Mouse (Mus musculus) heart, postnatal 0 days (tissue): ENCODE data around the gene Uhrf2. TPM values are rescaled to one million over a fixed set of nuclear protein-coding genes. Genes with fewer than 3 reads are reported as not detected.

Experiments used
- ATAC-seq: fragments of 200-750 bp; cut with Nextera tagmentation; 2 replicates; pipeline ENCODE4 v1.8.0; 2017; ENCODE audit warnings: low read depth, moderate number of reproducible peaks, moderate library complexity; ENCODE audit not compliant: insufficient read depth
- DNase-seq: peaks from one replicate; pipeline ENCODE4 v3.0.0-alpha.2; 2016; ENCODE audit warnings: low spot score
- H3K27ac ChIP-seq: fragments of 300-500 bp; sonication (generic); 2 replicates; pipeline ENCODE4 v1.5.1; 2014; ENCODE audit warnings: low read depth, mild to moderate bottlenecking
- H3K27me3 ChIP-seq: fragments of 300-500 bp; sonication (generic); 2 replicates; pipeline ENCODE4 v1.6.1; 2014; ENCODE audit warnings: low read length, mixed read lengths; ENCODE audit not compliant: control insufficient read depth, insufficient read depth
- H3K36me3 ChIP-seq: fragments of 300-500 bp; sonication (generic); replicated peaks from 2 replicates; pipeline ENCODE4 v1.6.1; 2014; ENCODE audit warnings: low read length, mixed read lengths; ENCODE audit not compliant: control insufficient read depth, insufficient read depth
- H3K4me1 ChIP-seq: fragments of 300-500 bp; sonication (generic); 2 replicates; pipeline ENCODE4 v1.6.1; 2014; ENCODE audit warnings: antibody characterized with exemption; ENCODE audit not compliant: control insufficient read depth, insufficient read depth
- H3K4me2 ChIP-seq: fragments of 300-500 bp; sonication (generic); 2 replicates; pipeline ENCODE4 v1.6.1; 2014; ENCODE audit warnings: low read depth, mild to moderate bottlenecking, low read length, moderate library complexity
- H3K4me3 ChIP-seq: fragments of 300-500 bp; sonication (generic); 2 replicates; pipeline ENCODE4 v1.5.1; 2014; ENCODE audit warnings: low read depth, low read length
- H3K9ac ChIP-seq: fragments of 300-500 bp; sonication (generic); replicated peaks from 2 replicates; pipeline ENCODE4 v1.6.1; 2014; ENCODE audit warnings: low read depth, low read length, mixed read lengths
- H3K9me3 ChIP-seq: fragments of 300-500 bp; sonication (generic); replicated peaks from 2 replicates; pipeline ENCODE4 v1.6.1; 2016; ENCODE audit warnings: low read length; ENCODE audit not compliant: control insufficient read depth
- CTCF ChIP-seq: IDR thresholded peaks from 2 replicates; pipeline ENCODE4 v1.5.1; 2016; ENCODE audit warnings: antibody characterized with exemption, control low read depth, low read depth
- EP300 ChIP-seq: IDR thresholded peaks from 2 replicates; pipeline ENCODE4 v1.6.1; 2016; ENCODE audit warnings: antibody characterized with exemption, low read depth
- WGBS: fragments of 180-500 bp; shearing (Covaris S2); extraction: QIAGEN DNeasy Blood & Tissue Kit; methylation state at CpG from one replicate; pipeline ENCODE4 v1.1.7; 2014; 5-methylcytosine and 5-hydroxymethylcytosine counted together
- polyA plus RNA-seq: library from polyadenylated mRNA; unstranded; fragments of >200 nt; fragmentation: Nextera tagmentation; extraction: Ambion mirVana; gene quantifications from 2 replicates; pipeline ENCODE4 v1.2.1, GENCODE M21; 2015
- total RNA-seq: library from RNA; depleted of rRNA; stranded (reverse); fragments of >200 nt; gene quantifications from 2 replicates; pipeline ENCODE4 v1.2.3, GENCODE M21; 2014; ENCODE audit warnings: low replicate concordance

The Uhrf2 gene
- total and polyA plus RNA-seq, 2 experiments from 2014 or later, result 19.6 to 68.6 TPM

- no peak overlapping the region for H3K4me3 ChIP-seq
- TF ChIP-seq CTCF, result no peak
- H3K9me3 ChIP-seq, result no peaks in the 10 kb centered on the region
- ATAC-seq (no peak), DNase-seq (no peak)
- H3K27me3 ChIP-seq, result no peaks in the 10 kb centered on the region
- no peak overlapping the region for H3K27ac ChIP-seq
- WGBS, result 77% methylated on average over 6 of the region's 6 CpGs
- H3K4me1 ChIP-seq, result no peaks in the 10 kb centered on the region
- no peaks in the 10 kb centered on the region for H3K36me3 ChIP-seq
- no peak overlapping the region for H3K9ac ChIP-seq
- H3K4me2 ChIP-seq, result no peak overlapping the region
Observed at GRCm38 (mm10) chr19:30001550-30001949, 28.8 kb upstream of the Uhrf2 start.

GRCm38 (mm10) chr19:30003621-30004020, 26.7 kb upstream of the Uhrf2 start, which contains the start of gene Trpd52l3:
Trpd52l3 (plus strand) TSS chr19:30003790.
- no peak for ATAC-seq
- DNase-seq, result no peak
- 85% methylated on average over 9 of the region's 9 CpGs for WGBS

GRCm38 (mm10) chr19:30006371-30006770, 23.9 kb upstream of the Uhrf2 start:
- no peak for DNase-seq
- Histone ChIP-seq H3K36me3 (no peaks in the 10 kb centered on the region), H3K9ac (no peak overlapping the region), H3K27me3 (no peaks in the 10 kb centered on the region), H3K4me2 (no peak overlapping the region), H3K4me1 (peaks cover 6% of the 10 kb centered on the region; the same call in 1 of the 2 replicates), H3K4me3 (no peak overlapping the region), H3K27ac (no peak overlapping the region), H3K9me3 (no peaks in the 10 kb centered on the region)
- WGBS, result 63% methylated on average over 3 of the region's 3 CpGs
- no peak for ATAC-seq
- TF ChIP-seq EP300 (no peak), CTCF (no peak)

More at GRCm38 (mm10) chr19:30003621-30004020, 26.7 kb upstream of the Uhrf2 start, which contains the start of gene Trpd52l3:
- TF ChIP-seq EP300 (no peak), CTCF (no peak)
- no peak within 1 kb of the TSS for H3K4me3 ChIP-seq
- H3K4me1 ChIP-seq, result no peaks in the 10 kb centered on the region
- no peak within 1 kb of the TSS for H3K9ac ChIP-seq
- H3K4me2 ChIP-seq, result no peak within 1 kb of the TSS
- H3K9me3 ChIP-seq, result no peaks in the 10 kb centered on the region
- no peak within 1 kb of the TSS for H3K27ac ChIP-seq
- H3K27me3 ChIP-seq, result no peaks in the 10 kb centered on the region
- H3K36me3 ChIP-seq, result no peaks in the 10 kb centered on the region

- TF ChIP-seq EP300, result no peak
- TF ChIP-seq CTCF, result no peak
- ATAC-seq (no peak), DNase-seq (no peak)
- H3K4me3 ChIP-seq, result 0 out of 2 replicates have a peak overlapping the region, but pooled peaks have one; percentile 0
- H3K4me1 ChIP-seq, result peaks cover 6% of the 10 kb centered on the region; the same call in 1 of the 2 replicates
- H3K9ac ChIP-seq, result no peak overlapping the region
- H3K9me3 ChIP-seq, result no peaks in the 10 kb centered on the region
- WGBS, result 47% methylated on average over 13 of the region's 13 CpGs
- no peak overlapping the region for H3K27ac ChIP-seq
- peak overlapping the region; percentile 34 for H3K4me2 ChIP-seq
- no peaks in the 10 kb centered on the region for H3K27me3 ChIP-seq
- no peaks in the 10 kb centered on the region for H3K36me3 ChIP-seq
Observed at GRCm38 (mm10) chr19:30010520-30011296, 19.6 kb upstream of the Uhrf2 start.

GRCm38 (mm10) chr19:30014331-30014730, 16.0 kb upstream of the Uhrf2 start:
- no peak for ATAC-seq
- WGBS, result 45% methylated on average over 3 of the region's 3 CpGs
- TF ChIP-seq CTCF (no peak), EP300 (no peak)
- no peak overlapping the region for H3K4me3 ChIP-seq
- no peak overlapping the region for H3K27ac ChIP-seq
- H3K9ac ChIP-seq, result no peak overlapping the region
- H3K36me3 ChIP-seq, result no peaks in the 10 kb centered on the region
- DNase-seq, result no peak
- H3K4me2 ChIP-seq, result no peak overlapping the region
- no peaks in the 10 kb centered on the region for H3K9me3 ChIP-seq
- peaks cover 6% of the 10 kb centered on the region; the same call in 1 of the 2 replicates for H3K4me1 ChIP-seq
- H3K27me3 ChIP-seq, result no peaks in the 10 kb centered on the region
